ENCODE assay signal across 8 mouse cellular contexts in genomic region chr10:81393456-81394063, GRCm38 (mm10). TPM values are rescaled to one million over a fixed set of nuclear protein-coding genes. Genes with fewer than 3 reads are reported as not detected.
DNase-seq lines count a peak whose midpoint lies in the region; ATAC-seq and TF ChIP-seq lines count a peak whose summit lies in the region.

No protein-coding gene starts in this region.

- no peak overlapping the region for H3ac ChIP-seq in myocyte (ENCODE audit: control insufficient read depth, insufficient read length)

- peak overlapping the region; percentile 42 for H3K9ac ChIP-seq in lung, embryonic 15.5 days
- H3K9ac ChIP-seq in limb, embryonic 12.5 days (replicated peaks), result peak overlapping the region; percentile 56

- H3K9me3 ChIP-seq in lung, embryonic 15.5 days, result no peaks in the 10 kb centered on the region
- no peaks in the 10 kb centered on the region for H3K9me3 ChIP-seq in limb, embryonic 12.5 days

- no peak for ATAC-seq in lung, embryonic 15.5 days (ENCODE audit: borderline replicate concordance, extremely low read depth, low FRiP score, low TSS enrichment)
- ATAC-seq in limb, embryonic 12.5 days (ENCODE audit: insufficient number of reproducible peaks, insufficient read depth, low FRiP score, low TSS enrichment, low read depth), result no peak; the same call in 1 of the 2 replicates

- intact Hi-C loops in heart, postnatal 10 days (cut with DNase I), result loop anchor here (2.0 kb wide), 1 partner anchor 47 kb away; no protein-coding TSS in a partner anchor

- peaks cover 27% of the 10 kb centered on the region for H3K4me1 ChIP-seq in lung, embryonic 15.5 days
- peaks cover 27% of the 10 kb centered on the region for H3K4me1 ChIP-seq in limb, embryonic 12.5 days (replicated peaks)

- H3K27me3 ChIP-seq in lung, embryonic 15.5 days, result no peaks in the 10 kb centered on the region
- H3K27me3 ChIP-seq in limb, embryonic 12.5 days, result no peaks in the 10 kb centered on the region
- no peaks in the 10 kb centered on the region for H3K27me3 ChIP-seq in myocyte (ENCODE audit: control insufficient read depth, insufficient read depth, insufficient read length)

- H3K27ac ChIP-seq in lung, embryonic 15.5 days, result peak overlapping the region; percentile 71
- peak overlapping the region; percentile 53 for H3K27ac ChIP-seq in limb, embryonic 12.5 days

- 6% methylated on average over 19 of the region's 19 CpGs for WGBS in lung, embryonic 15.5 days
- 5% methylated on average over 19 of the region's 19 CpGs for WGBS in limb, embryonic 12.5 days

- no peak for DNase-seq in lung, adult 18-20 months
- peak; percentile 50 to 60 for DNase-seq in heart, postnatal 10 days
- DNase-seq in gastrocnemius, postnatal 10 days, result no peak
- no peak for DNase-seq in c-Kit-positive CD71-positive TER-119-positive erythroid progenitor cells, embryonic 14.5 days (ENCODE audit: low spot score)
- no peak for DNase-seq in layer of hippocampus, postnatal 36 days

- peak overlapping the region; percentile 30 for H3K4me3 ChIP-seq in lung, embryonic 15.5 days
- H3K4me3 ChIP-seq in limb, embryonic 12.5 days (replicated peaks), result peak overlapping the region; percentile 30
- H3K4me3 ChIP-seq in myocyte, result no peak overlapping the region

- H3K79me2 ChIP-seq in myocyte (ENCODE audit: control insufficient read depth, insufficient read depth), result no peaks in the 10 kb centered on the region

- peak overlapping the region; percentile 65 for H3K4me2 ChIP-seq in lung, embryonic 15.5 days
- H3K4me2 ChIP-seq in limb, embryonic 12.5 days, result peak overlapping the region; percentile 62
- no peak overlapping the region for H3K4me2 ChIP-seq in myocyte (ENCODE audit: low read depth)

- H3K36me3 ChIP-seq in lung, embryonic 15.5 days, result peaks cover 7% of the 10 kb centered on the region; the same call in 1 of the 2 replicates
- peaks cover 34% of the 10 kb centered on the region for H3K36me3 ChIP-seq in limb, embryonic 12.5 days
- H3K36me3 ChIP-seq in myocyte (ENCODE audit: control insufficient read depth, insufficient read depth), result peaks cover 13% of the 10 kb centered on the region

- peak; percentile 10 for TF ChIP-seq POLR2A in myocyte (IDR thresholded peaks at IDR 0.05; ENCODE audit: insufficient read length, low read depth)

TF ChIP-seq in myocyte, 11 proteins besides CTCF, POLR2A, EP300 and RAD21:
- TF ChIP-seq TCF12 (IDR thresholded peaks at IDR 0.05; ENCODE audit: insufficient read depth, poor library complexity, severe bottlenecking) (no peak), POLR2AphosphoS2 (IDR thresholded peaks at IDR 0.05; ENCODE audit: insufficient read length, low read depth) (peak; percentile 68)

RNA-seq across cellular contexts. Expression of gene Smim24, which starts 0.7 kb away (rescaled TPM):
- polyA plus RNA-seq in lung, embryonic 15.5 days (2015; fragmentation: Nextera tagmentation; extraction: Ambion mirVana), result 4.4 TPM in 2 replicates
- total RNA-seq in heart, postnatal 10 days (2021), result 1 to 10 TPM; 1.3 to 2.2 TPM
- polyA plus RNA-seq in limb, embryonic 12.5 days (2016; fragmentation: Nextera tagmentation; extraction: Ambion mirVana), result 2.9 and 3.0 TPM in 2 replicates
- polyA plus RNA-seq in myocyte (2012; fragmentation: generic; extraction: Trizol), result 0.30 TPM
- under 1 TPM in 1 of 2 experiments, not detected in 1; 0.65 TPM for total RNA-seq in gastrocnemius, postnatal 10 days (2021)
- 1 to 10 TPM; 1.6 to 1.7 TPM for total RNA-seq in layer of hippocampus, postnatal 36 days (2021)

RNA-seq across cellular contexts. Expression of gene Gm48552, which starts 4.8 kb away (rescaled TPM):
- polyA plus RNA-seq in lung, embryonic 15.5 days (2015; fragmentation: Nextera tagmentation; extraction: Ambion mirVana), result 0.45 and 2.3 TPM in 2 replicates
- under 1 TPM; 0.77 to 0.98 TPM for total RNA-seq in heart, postnatal 10 days (2021)
- 1.1 and 3.1 TPM in 2 replicates for polyA plus RNA-seq in limb, embryonic 12.5 days (2016; fragmentation: Nextera tagmentation; extraction: Ambion mirVana)
- polyA plus RNA-seq in myocyte (2012; fragmentation: generic; extraction: Trizol), result 0.73 TPM
- total RNA-seq in gastrocnemius, postnatal 10 days (2021), result 1 to 10 TPM in 1 of 2 experiments, under 1 TPM in 1; 0.33 to 2.0 TPM
- 1 to 10 TPM; 4.5 to 7.1 TPM for total RNA-seq in layer of hippocampus, postnatal 36 days (2021)

RNA-seq across cellular contexts. Expression of gene Gm48551, which starts 9.3 kb away (rescaled TPM):
- polyA plus RNA-seq in lung, embryonic 15.5 days (2015; fragmentation: Nextera tagmentation; extraction: Ambion mirVana), result 1.6 and 2.7 TPM in 2 replicates
- total RNA-seq in heart, postnatal 10 days (2021), result under 1 TPM; 0.74 to 0.87 TPM
- polyA plus RNA-seq in limb, embryonic 12.5 days (2016; fragmentation: Nextera tagmentation; extraction: Ambion mirVana), result 3.3 and 3.8 TPM in 2 replicates
- polyA plus RNA-seq in myocyte (2012; fragmentation: generic; extraction: Trizol), result 1.7 TPM
- total RNA-seq in gastrocnemius, postnatal 10 days (2021), result under 1 TPM; 0.40 to 0.45 TPM
- 1 to 10 TPM; 4.0 to 6.6 TPM for total RNA-seq in layer of hippocampus, postnatal 36 days (2021)

RNA-seq across cellular contexts. Expression of gene Dohh, which starts 9.3 kb away (rescaled TPM):
- polyA plus RNA-seq in lung, embryonic 15.5 days (2015; fragmentation: Nextera tagmentation; extraction: Ambion mirVana), result 75.9 and 79.8 TPM in 2 replicates
- 10 to 100 TPM; 53.2 to 57.5 TPM for total RNA-seq in heart, postnatal 10 days (2021)
- 71.9 and 74.6 TPM in 2 replicates for polyA plus RNA-seq in limb, embryonic 12.5 days (2016; fragmentation: Nextera tagmentation; extraction: Ambion mirVana)
- polyA plus RNA-seq in myocyte (2012; fragmentation: generic; extraction: Trizol), result 103 TPM
- 10 to 100 TPM; 40.3 to 46.7 TPM for total RNA-seq in gastrocnemius, postnatal 10 days (2021)
- total RNA-seq in layer of hippocampus, postnatal 36 days (2021), result 10 to 100 TPM; 72.5 to 76.9 TPM

RNA-seq across cellular contexts. Expression of gene Fzr1, which starts 15.2 kb away (rescaled TPM):
- polyA plus RNA-seq in lung, embryonic 15.5 days (2015; fragmentation: Nextera tagmentation; extraction: Ambion mirVana), result 110 and 115 TPM in 2 replicates
- 10 to 100 TPM; 39.7 to 41.2 TPM for total RNA-seq in heart, postnatal 10 days (2021)
- polyA plus RNA-seq in limb, embryonic 12.5 days (2016; fragmentation: Nextera tagmentation; extraction: Ambion mirVana), result 136 and 137 TPM in 2 replicates
- polyA plus RNA-seq in myocyte (2012; fragmentation: generic; extraction: Trizol), result 42.0 TPM
- total RNA-seq in gastrocnemius, postnatal 10 days (2021), result 10 to 100 TPM; 17.6 to 24.1 TPM
- total RNA-seq in layer of hippocampus, postnatal 36 days (2021), result 10 to 100 TPM; 61.5 to 68.9 TPM

Comparison
In these comparisons a context has a peak if more than half of its experiments do, and no peak if none do; other contexts are left out.
1. DNase-seq: peak in heart, postnatal 10 days (2 of 2); none in lung, adult 18-20 months (0 of 2), gastrocnemius, postnatal 10 days (single experiment), c-Kit-positive CD71-positive TER-119-positive erythroid progenitor cells, embryonic 14.5 days (single experiment) and layer of hippocampus, postnatal 36 days (0 of 2).